Mouse (Mus musculus) kidney, adult 2 months (tissue): ENCODE data around the gene Jade2.

ENCODE experiments used
- CTCF ChIP-seq: fragments of 200-500 bp; conservative IDR thresholded peaks from 2 replicates; pipeline ENCODE4 v1.5.1; 2011; ENCODE audit warnings: low read depth, mild to moderate bottlenecking, control low read depth, low read length, moderate library complexity, mixed read lengths; ENCODE audit not compliant: insufficient read depth, insufficient read length
- POLR2A ChIP-seq: fragments of 200-500 bp; IDR thresholded peaks from one replicate; pipeline ENCODE4 v1.6.1; 2011; ENCODE audit warnings: low read depth, low read length, control low read depth

- TF ChIP-seq CTCF (no peak), POLR2A (no peak)
Measured at GRCm38 (mm10) chr11:51780773-51781267, 76.6 kb downstream of the Jade2 start.
